Mouse (Mus musculus) MEL (cell line): ENCODE measurements around the gene Lonp1. TPM values are rescaled to one million over a fixed set of nuclear protein-coding genes. Genes with fewer than 3 reads are reported as not detected.

Experiments used
- DNase-seq: peaks from one replicate; pipeline ENCODE4 v3.0.0; 2011; ENCODE audit warnings: low read depth, low spot score
- H3K27ac ChIP-seq: 2 replicates; pipeline ENCODE4 v1.5.1; 2012; ENCODE audit warnings: low read depth, mild to moderate bottlenecking, control low read depth, low read length, moderate library complexity; ENCODE audit not compliant: control insufficient read depth
- H3K27me3 ChIP-seq, 2 experiments: fragments of 150-350 bp in 1 of 2; sonication (generic) in 1 of 2; 2 replicates each; pipeline ENCODE4 v1.6.1; 2012; ENCODE audit warnings: low read length in 2 of 2, mild to moderate bottlenecking in 2 of 2, improper control_type of control experiment in 1 of 2, moderate library complexity in 1 of 2; ENCODE audit not compliant: insufficient read depth in 2 of 2, control insufficient read depth in 1 of 2
- H3K36me3 ChIP-seq, 2 experiments: 2 replicates each; pipeline ENCODE4 v1.6.1; 2012 to 2014; ENCODE audit warnings: low read length in 2 of 2, improper control_type of control experiment in 1 of 2, inconsistent platforms in 1 of 2, mild to moderate bottlenecking in 1 of 2; ENCODE audit not compliant: insufficient read depth in 2 of 2, control insufficient read depth in 1 of 2
- H3K4me1 ChIP-seq, 2 experiments: fragments of 150-350 bp in 1 of 2; sonication (generic) in 1 of 2; 2 replicates each; pipeline ENCODE4 v1.6.1; 2012; ENCODE audit warnings: low read length in 2 of 2, improper control_type of control experiment in 1 of 2, mild to moderate bottlenecking in 1 of 2; ENCODE audit not compliant: insufficient read depth in 2 of 2, control insufficient read depth in 1 of 2
- H3K4me3 ChIP-seq, 2 experiments: fragments of 150-350 bp in 1 of 2; sonication (generic) in 1 of 2; 2 replicates each; pipeline ENCODE4 v1.5.1; 2012; ENCODE audit warnings: low read depth in 2 of 2, low read length in 2 of 2, mild to moderate bottlenecking in 2 of 2, moderate library complexity in 2 of 2, control low read depth in 1 of 2, improper control_type of control experiment in 1 of 2; ENCODE audit not compliant: control insufficient read depth in 1 of 2, insufficient read depth in 1 of 2
- H3K79me2 ChIP-seq: 2 replicates; pipeline ENCODE4 v1.6.1; 2012; ENCODE audit warnings: mild to moderate bottlenecking, low read length, moderate library complexity; ENCODE audit not compliant: control insufficient read depth, poor library complexity, insufficient read depth
- H3K9ac ChIP-seq: 2 replicates; pipeline ENCODE4 v1.6.1; 2012; ENCODE audit warnings: low read depth, mild to moderate bottlenecking, control low read depth, low read length, moderate library complexity; ENCODE audit not compliant: control insufficient read depth, poor library complexity, severe bottlenecking
- H3K9me3 ChIP-seq: fragments of 150-350 bp; sonication (generic); replicated peaks from 2 replicates; pipeline ENCODE4 v1.6.1; 2012; ENCODE audit warnings: mild to moderate bottlenecking, low read length, improper control_type of control experiment, moderate library complexity; ENCODE audit not compliant: insufficient read depth
- CHD1 ChIP-seq: IDR thresholded peaks from 2 replicates; pipeline ENCODE4 v1.6.1; 2012; ENCODE audit warnings: low read depth, mild to moderate bottlenecking, inconsistent platforms, low read length, improper control_type of control experiment
- CTCF ChIP-seq, 3 experiments: IDR thresholded peaks in 2 of 3; conservative IDR thresholded peaks in 1 of 3; 2 replicates each; pipeline ENCODE4 v1.5.1; 2011 to 2012; ENCODE audit warnings: low read length in 3 of 3, low read depth in 2 of 3, mild to moderate bottlenecking in 2 of 3, improper control_type of control experiment in 1 of 3, inconsistent platforms in 1 of 3, mixed read lengths in 1 of 3, moderate library complexity in 1 of 3; ENCODE audit not compliant: control insufficient read depth in 1 of 3, insufficient read depth in 1 of 3, poor library complexity in 1 of 3, severe bottlenecking in 1 of 3
- EP300 ChIP-seq, 2 experiments: IDR thresholded peaks; 2 replicates each; pipeline ENCODE4 v1.6.1; 2011; ENCODE audit warnings: improper control_type of control experiment in 2 of 2, low read length in 2 of 2, low read depth in 1 of 2, mild to moderate bottlenecking in 1 of 2
- ETS1 ChIP-seq: IDR thresholded peaks from 2 replicates; pipeline ENCODE4 v1.6.1; 2012; ENCODE audit warnings: low read depth, mild to moderate bottlenecking, inconsistent platforms, low read length, improper control_type of control experiment, moderate library complexity
- HCFC1 ChIP-seq: IDR thresholded peaks from 2 replicates; pipeline ENCODE4 v1.6.1; 2012; ENCODE audit warnings: low read depth, mild to moderate bottlenecking, inconsistent platforms, low read length, improper control_type of control experiment, moderate library complexity
- KAT2A ChIP-seq: conservative IDR thresholded peaks from 2 replicates; pipeline ENCODE4 v1.6.1; 2012; ENCODE audit warnings: low read depth, low read length, improper control_type of control experiment, inconsistent platforms
- MAZ ChIP-seq: IDR thresholded peaks from 2 replicates; pipeline ENCODE4 v1.6.1; 2012; ENCODE audit warnings: low read depth, mild to moderate bottlenecking, inconsistent platforms, low read length, improper control_type of control experiment
- MXI1 ChIP-seq: IDR thresholded peaks from 2 replicates; pipeline ENCODE4 v1.6.1; 2011; ENCODE audit warnings: mild to moderate bottlenecking, low read depth, low read length, improper control_type of control experiment
- MYB ChIP-seq: IDR thresholded peaks from 2 replicates; pipeline ENCODE4 v1.6.1; 2011; ENCODE audit warnings: mild to moderate bottlenecking, low read depth, low read length, improper control_type of control experiment
- MYC ChIP-seq: IDR thresholded peaks from 2 replicates; pipeline ENCODE4 v1.6.1; 2011; ENCODE audit warnings: low read depth, mild to moderate bottlenecking, low read length, improper control_type of control experiment, moderate library complexity
- POLR2A ChIP-seq, 2 experiments: IDR thresholded peaks; 2 replicates each; pipeline ENCODE4 v1.6.1; 2011 to 2012; ENCODE audit warnings: low read length in 2 of 2, mild to moderate bottlenecking in 2 of 2, control low read depth in 1 of 2, improper control_type of control experiment in 1 of 2, low read depth in 1 of 2, moderate library complexity in 1 of 2; ENCODE audit not compliant: control insufficient read depth in 1 of 2, insufficient read depth in 1 of 2, poor library complexity in 1 of 2
- POLR2AphosphoS2 ChIP-seq: IDR thresholded peaks from 2 replicates; pipeline ENCODE4 v1.6.1; 2011; ENCODE audit warnings: low read length, improper control_type of control experiment
- POLR2AphosphoS5 ChIP-seq: IDR thresholded peaks from 2 replicates; pipeline ENCODE4 v1.6.1; 2012; ENCODE audit warnings: low read depth, borderline replicate concordance, mild to moderate bottlenecking, inconsistent platforms, low read length, moderate library complexity, mixed read lengths
- SIN3A ChIP-seq: IDR thresholded peaks from 2 replicates; pipeline ENCODE4 v1.6.1; 2012; ENCODE audit warnings: low read length, improper control_type of control experiment, inconsistent platforms
- TAL1 ChIP-seq: IDR thresholded peaks from 2 replicates; pipeline ENCODE4 v1.6.1; 2012; ENCODE audit warnings: mild to moderate bottlenecking, inconsistent platforms, low read length, moderate library complexity, mixed read lengths
- TCF12 ChIP-seq: IDR thresholded peaks from 2 replicates; pipeline ENCODE4 v1.6.1; 2014; ENCODE audit warnings: low read depth, mild to moderate bottlenecking, inconsistent platforms, low read length, improper control_type of control experiment, moderate library complexity
- UBTF ChIP-seq: IDR thresholded peaks from 2 replicates; pipeline ENCODE4 v1.6.1; 2012; ENCODE audit warnings: low read depth, mild to moderate bottlenecking, inconsistent platforms, low read length, improper control_type of control experiment, moderate library complexity, borderline replicate concordance; ENCODE audit not compliant: insufficient read depth
- USF2 ChIP-seq, 2 experiments: IDR thresholded peaks; 2 replicates each; pipeline ENCODE4 v1.6.1; 2011 to 2012; ENCODE audit warnings: improper control_type of control experiment in 2 of 2, low read length in 2 of 2, borderline replicate concordance in 1 of 2, inconsistent platforms in 1 of 2, low read depth in 1 of 2, mild to moderate bottlenecking in 1 of 2; ENCODE audit not compliant: insufficient read depth in 1 of 2
- ZC3H11A ChIP-seq: IDR thresholded peaks from 2 replicates; pipeline ENCODE4 v1.6.1; 2012; ENCODE audit warnings: low read depth, mild to moderate bottlenecking, inconsistent platforms, low read length, improper control_type of control experiment
- ZKSCAN1 ChIP-seq: IDR thresholded peaks from 2 replicates; pipeline ENCODE4 v1.6.1; 2012; ENCODE audit warnings: low read depth, mild to moderate bottlenecking, inconsistent platforms, low read length, improper control_type of control experiment, moderate library complexity
- ZNF384 ChIP-seq: IDR thresholded peaks from 2 replicates; pipeline ENCODE4 v1.6.1; 2012; ENCODE audit warnings: low read depth, mild to moderate bottlenecking, inconsistent platforms, low read length, improper control_type of control experiment
- polyA plus RNA-seq, 2 experiments: library from polyadenylated mRNA; stranded (reverse) in 1 of 2; unstranded in 1 of 2; fragments of >175 nt in 1 of 2; fragments of >200 nt in 1 of 2; gene quantifications; 2 replicates each; pipeline versions ENCODE4 v1.2.1 to v1.2.4; 2012; ENCODE audit warnings: low replicate concordance in 2 of 2, low read depth in 1 of 2; ENCODE audit not compliant: insufficient read length in 2 of 2, insufficient read depth in 1 of 2, missing spikeins in 1 of 2
- total RNA-seq: library from RNA; depleted of rRNA; stranded (reverse); fragments of 300-350 nt; gene quantifications from 2 replicates; pipeline ENCODE4 v1.2.3, GENCODE M21; 2012

The Lonp1 gene
- total and polyA plus RNA-seq, 3 experiments = 162 to 296 (median 197) TPM

DNA sequence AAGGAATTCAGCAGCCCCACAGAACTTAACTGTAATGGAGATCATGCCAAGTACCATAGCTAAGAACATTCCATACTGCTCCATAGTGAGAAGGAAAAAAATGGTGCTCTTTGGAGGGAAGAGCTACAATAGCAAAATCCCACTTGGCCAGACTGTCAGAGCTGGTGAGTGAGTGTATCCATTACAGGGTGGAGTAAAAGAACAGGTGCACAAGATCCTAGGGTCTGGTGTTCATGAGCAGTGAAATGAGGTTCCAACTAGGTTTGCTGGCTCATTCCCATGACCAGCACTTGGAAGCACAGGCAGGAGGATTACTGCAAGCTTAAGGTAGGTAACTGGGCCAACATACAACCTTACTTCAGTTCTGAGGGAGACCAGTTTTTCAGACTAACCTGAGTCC, 34.1 kb downstream of the Lonp1 start:
- Histone ChIP-seq H3K27me3 (no peaks in the 10 kb centered on the region), H3K4me1 (no peaks in the 10 kb centered on the region), H3K4me3 (no peak overlapping the region), H3K9ac (no peak overlapping the region), H3K9me3 (no peaks in the 10 kb centered on the region), H3K27ac (no peak overlapping the region), H3K79me2 (peaks cover 36% of the 10 kb centered on the region), H3K36me3 (peaks cover 0 to 29% of the 10 kb centered on the region in 2 experiments; a peak in 2 of 4 replicates)
- TF ChIP-seq MYC = no peak
- no peak for TF ChIP-seq ZKSCAN1
- no peak for TF ChIP-seq POLR2A (IDR thresholded peaks at IDR 0.05; ENCODE audit: control insufficient read depth in 1 of 2, insufficient read depth in 1 of 2, low read depth in 1 of 2, low read length in 2 of 2, poor library complexity in 1 of 2)
- TF ChIP-seq MXI1 = no peak
- TF ChIP-seq UBTF = no peak
- TF ChIP-seq CTCF (IDR thresholded peaks at IDR 0.05 in 2 of 3, conservative IDR thresholded peaks at IDR 0.05 in 1 of 3; ENCODE audit: control insufficient read depth in 1 of 3, insufficient read depth in 1 of 3, low read depth in 2 of 3, low read length in 3 of 3, poor library complexity in 1 of 3, severe bottlenecking in 1 of 3) = no peak
- no peak for TF ChIP-seq POLR2AphosphoS5
- no peak for TF ChIP-seq USF2 (IDR thresholded peaks at IDR 0.05; ENCODE audit: borderline replicate concordance in 1 of 2, insufficient read depth in 1 of 2, low read depth in 1 of 2, low read length in 2 of 2)
- no peak for TF ChIP-seq CHD1
- TF ChIP-seq MYB = no peak
- no peak for TF ChIP-seq MAZ
- no peak for DNase-seq

DNA sequence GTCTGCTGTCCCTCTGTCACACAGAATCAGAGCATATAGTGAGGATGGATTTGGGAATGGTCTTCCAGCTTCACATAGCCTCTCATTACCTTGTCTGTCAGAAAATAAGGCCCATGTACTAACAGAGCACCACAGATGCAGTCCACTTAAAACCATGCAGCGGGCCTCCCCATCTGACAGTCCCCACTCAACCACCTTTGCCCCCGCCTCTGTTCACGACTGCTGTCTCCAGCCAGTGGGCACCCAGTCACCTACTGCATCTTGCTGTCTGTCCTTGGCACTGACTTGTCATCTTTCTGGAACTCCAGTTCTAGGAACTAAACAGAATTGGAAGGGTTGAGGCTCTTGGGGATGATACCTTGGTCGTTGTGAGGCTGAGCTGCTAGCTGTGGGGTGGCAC, 37.8 kb downstream of the Lonp1 start:
- no peaks in the 10 kb centered on the region for H3K9me3 ChIP-seq
- no peak overlapping the region for H3K27ac ChIP-seq
- H3K4me1 ChIP-seq = peaks cover 6 to 12% of the 10 kb centered on the region in 2 experiments; a peak in 2 of 4 replicates
- H3K36me3 ChIP-seq = peaks cover 11 to 21% of the 10 kb centered on the region in 2 experiments
- no peak overlapping the region for H3K4me3 ChIP-seq
- DNase-seq = no peak
- H3K27me3 ChIP-seq = no peaks in the 10 kb centered on the region
- TF ChIP-seq ZNF384 = no peak
- TF ChIP-seq UBTF = no peak
- no peak for TF ChIP-seq HCFC1
- TF ChIP-seq KAT2A = no peak
- TF ChIP-seq USF2 (IDR thresholded peaks at IDR 0.05; ENCODE audit: borderline replicate concordance in 1 of 2, insufficient read depth in 1 of 2, low read depth in 1 of 2, low read length in 2 of 2) = no peak
- no peak for TF ChIP-seq ETS1
- TF ChIP-seq TCF12 = no peak
- no peak for TF ChIP-seq POLR2AphosphoS2
- no peak for TF ChIP-seq CHD1
- no peak for TF ChIP-seq SIN3A
- TF ChIP-seq ZC3H11A = no peak
- TF ChIP-seq MXI1 = no peak
- TF ChIP-seq TAL1 = no peak
- no peak for TF ChIP-seq EP300 (IDR thresholded peaks at IDR 0.05; ENCODE audit: low read depth in 1 of 2, low read length in 2 of 2)
- H3K9ac ChIP-seq = no peak overlapping the region
- peaks cover 66% of the 10 kb centered on the region for H3K79me2 ChIP-seq
